Mouse (Mus musculus) myocyte (in vitro differentiated cells): ENCODE measurements at regions not wholly inside any gene's neighbourhood (a gene's known extent, or its start where the extent isn't known, plus 50 kb on each side); places are given as distances from the start of the nearest gene placed in this dataset.

Source experiments
- H3K27me3 ChIP-seq: one replicate; pipeline ENCODE4 v1.6.1; 2011; ENCODE audit not compliant: control insufficient read depth, insufficient read depth, insufficient read length
- H3K36me3 ChIP-seq: one replicate; pipeline ENCODE4 v1.6.1; 2011; ENCODE audit not compliant: control insufficient read depth, insufficient read depth
- H3K4me2 ChIP-seq: one replicate; pipeline ENCODE4 v1.6.1; 2011; ENCODE audit warnings: low read depth, control low read depth
- H3K4me3 ChIP-seq: one replicate; pipeline ENCODE4 v1.5.1; 2011; ENCODE audit warnings: mild to moderate bottlenecking, control low read depth, moderate library complexity
- H3K79me2 ChIP-seq: one replicate; pipeline ENCODE4 v1.6.1; 2011; ENCODE audit not compliant: control insufficient read depth, insufficient read depth
- H3ac ChIP-seq: one replicate; pipeline ENCODE4 v1.6.1; 2011; ENCODE audit not compliant: control insufficient read depth, insufficient read length
- CEBPB ChIP-seq: IDR thresholded peaks from 2 replicates; pipeline ENCODE4 v1.6.1; 2011; ENCODE audit warnings: mild to moderate bottlenecking, moderate library complexity; ENCODE audit not compliant: poor library complexity, insufficient read depth, severe bottlenecking
- E2F4 ChIP-seq: IDR thresholded peaks from one replicate; pipeline ENCODE4 v1.6.1; 2011; ENCODE audit warnings: mild to moderate bottlenecking, control low read depth, moderate library complexity; ENCODE audit not compliant: insufficient read depth
- MAX ChIP-seq: IDR thresholded peaks from one replicate; pipeline ENCODE4 v1.6.1; 2011; ENCODE audit warnings: low read depth, mild to moderate bottlenecking, control low read depth
- MYOD1 ChIP-seq, 3 experiments: IDR thresholded peaks; one replicate each; pipeline ENCODE4 v1.6.1; 2011; ENCODE audit warnings: control low read depth in 2 of 3, low read depth in 2 of 3, mild to moderate bottlenecking in 2 of 3, moderate library complexity in 1 of 3; ENCODE audit not compliant: insufficient read length in 2 of 3, control insufficient read depth in 1 of 3
- MYOG ChIP-seq, 3 experiments: IDR thresholded peaks; one replicate each; pipeline ENCODE4 v1.6.1; 2011; ENCODE audit warnings: control low read depth in 2 of 3, low read depth in 2 of 3, mild to moderate bottlenecking in 2 of 3; ENCODE audit not compliant: insufficient read length in 2 of 3, control insufficient read depth in 1 of 3, insufficient read depth in 1 of 3
- POLR2A ChIP-seq: IDR thresholded peaks from one replicate; pipeline ENCODE4 v1.6.1; 2011; ENCODE audit warnings: low read depth, mild to moderate bottlenecking, control low read depth, moderate library complexity; ENCODE audit not compliant: insufficient read length
- POLR2AphosphoS2 ChIP-seq: IDR thresholded peaks from one replicate; pipeline ENCODE4 v1.6.1; 2011; ENCODE audit warnings: low read depth, control low read depth; ENCODE audit not compliant: insufficient read length
- REST ChIP-seq: IDR thresholded peaks from one replicate; pipeline ENCODE4 v1.6.1; 2011; ENCODE audit warnings: mild to moderate bottlenecking, control low read depth, moderate library complexity; ENCODE audit not compliant: insufficient read depth, insufficient read length
- SRF ChIP-seq: IDR thresholded peaks from one replicate; pipeline ENCODE4 v1.6.1; 2011; ENCODE audit warnings: low read depth; ENCODE audit not compliant: control insufficient read depth, insufficient read length
- TCF12 ChIP-seq: IDR thresholded peaks from one replicate; pipeline ENCODE4 v1.6.1; 2011; ENCODE audit warnings: mild to moderate bottlenecking, control low read depth; ENCODE audit not compliant: poor library complexity, insufficient read depth, severe bottlenecking
- TCF3 ChIP-seq: IDR thresholded peaks from one replicate; pipeline ENCODE4 v1.6.1; 2011; ENCODE audit warnings: low read depth, control low read depth; ENCODE audit not compliant: insufficient read length
- USF1 ChIP-seq: IDR thresholded peaks from one replicate; pipeline ENCODE4 v1.6.1; 2011; ENCODE audit warnings: low read depth, mild to moderate bottlenecking, control low read depth, moderate library complexity

- H3K4me2 ChIP-seq: no peak overlapping the region
- H3K27me3 ChIP-seq: no peaks in the 10 kb centered on the region
These were observed 278.3 kb downstream of the Lnpk start for GRCm38 (mm10) chr2:74300885-74301451.

GRCm38 (mm10) chr2:74300366-74300791, 278.9 kb downstream of the Lnpk start:
- Histone ChIP-seq H3K4me3 (no peak overlapping the region), H3K36me3 (no peaks in the 10 kb centered on the region), H3K27me3 (no peaks in the 10 kb centered on the region), H3K79me2 (no peaks in the 10 kb centered on the region), H3ac (no peak overlapping the region), H3K4me2 (no peak overlapping the region)
- TF ChIP-seq TCF3 (no peak), USF1 (no peak), REST (no peak), SRF (no peak), POLR2AphosphoS2 (no peak), MYOD1 (IDR thresholded peaks at IDR 0.05; ENCODE audit: control insufficient read depth in 1 of 3, insufficient read length in 2 of 3, low read depth in 2 of 3) (no peak), TCF12 (no peak), CEBPB (no peak), MYOG (IDR thresholded peaks at IDR 0.05; ENCODE audit: control insufficient read depth in 1 of 3, insufficient read depth in 1 of 3, insufficient read length in 2 of 3, low read depth in 2 of 3) (no peak), POLR2A (no peak), E2F4 (no peak), MAX (no peak)

More at GRCm38 (mm10) chr2:74300885-74301451, 278.3 kb downstream of the Lnpk start:
- no peaks in the 10 kb centered on the region for H3K36me3 ChIP-seq
- no peak overlapping the region for H3K4me3 ChIP-seq
- TF ChIP-seq USF1 (no peak), POLR2A (no peak), REST (no peak), TCF3 (no peak), MYOD1 (IDR thresholded peaks at IDR 0.05; ENCODE audit: control insufficient read depth in 1 of 3, insufficient read length in 2 of 3, low read depth in 2 of 3) (no peak)
- H3K79me2 ChIP-seq: no peaks in the 10 kb centered on the region
- H3ac ChIP-seq: no peak overlapping the region

DNA sequence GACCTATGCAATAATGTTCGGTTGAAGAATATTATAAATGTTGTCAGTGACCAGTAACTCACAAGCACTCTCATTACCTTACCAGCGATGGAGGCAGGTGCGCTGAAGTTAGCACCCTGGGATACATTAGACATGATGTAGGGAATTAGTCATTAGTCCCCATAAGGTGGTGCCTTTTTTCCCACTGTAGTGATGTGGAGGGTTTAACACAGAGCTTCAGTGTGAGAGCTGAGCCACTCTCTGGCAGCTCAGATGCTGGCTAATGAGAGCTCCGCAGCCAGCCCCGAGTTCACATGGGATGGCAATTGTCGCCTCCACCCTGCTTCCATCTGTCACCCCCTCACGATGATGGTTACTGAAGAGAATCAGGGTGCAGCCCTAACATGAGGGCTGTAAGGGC, 286.6 kb downstream of the Lnpk start:
- Histone ChIP-seq H3K27me3 (no peaks in the 10 kb centered on the region), H3K4me2 (no peak overlapping the region), H3K36me3 (no peaks in the 10 kb centered on the region), H3K4me3 (no peak overlapping the region), H3K79me2 (no peaks in the 10 kb centered on the region), H3ac (no peak overlapping the region)
- no peak for TF ChIP-seq REST
- TF ChIP-seq USF1: no peak
- TF ChIP-seq POLR2A: no peak
- TF ChIP-seq SRF: no peak
- TF ChIP-seq MYOG (IDR thresholded peaks at IDR 0.05; ENCODE audit: control insufficient read depth in 1 of 3, insufficient read depth in 1 of 3, insufficient read length in 2 of 3, low read depth in 2 of 3): no peak
- TF ChIP-seq MYOD1 (IDR thresholded peaks at IDR 0.05; ENCODE audit: control insufficient read depth in 1 of 3, insufficient read length in 2 of 3, low read depth in 2 of 3): no peak
- TF ChIP-seq CEBPB: no peak
- no peak for TF ChIP-seq MAX
- TF ChIP-seq E2F4: no peak
- no peak for TF ChIP-seq POLR2AphosphoS2
- no peak for TF ChIP-seq TCF12
- no peak for TF ChIP-seq TCF3

DNA sequence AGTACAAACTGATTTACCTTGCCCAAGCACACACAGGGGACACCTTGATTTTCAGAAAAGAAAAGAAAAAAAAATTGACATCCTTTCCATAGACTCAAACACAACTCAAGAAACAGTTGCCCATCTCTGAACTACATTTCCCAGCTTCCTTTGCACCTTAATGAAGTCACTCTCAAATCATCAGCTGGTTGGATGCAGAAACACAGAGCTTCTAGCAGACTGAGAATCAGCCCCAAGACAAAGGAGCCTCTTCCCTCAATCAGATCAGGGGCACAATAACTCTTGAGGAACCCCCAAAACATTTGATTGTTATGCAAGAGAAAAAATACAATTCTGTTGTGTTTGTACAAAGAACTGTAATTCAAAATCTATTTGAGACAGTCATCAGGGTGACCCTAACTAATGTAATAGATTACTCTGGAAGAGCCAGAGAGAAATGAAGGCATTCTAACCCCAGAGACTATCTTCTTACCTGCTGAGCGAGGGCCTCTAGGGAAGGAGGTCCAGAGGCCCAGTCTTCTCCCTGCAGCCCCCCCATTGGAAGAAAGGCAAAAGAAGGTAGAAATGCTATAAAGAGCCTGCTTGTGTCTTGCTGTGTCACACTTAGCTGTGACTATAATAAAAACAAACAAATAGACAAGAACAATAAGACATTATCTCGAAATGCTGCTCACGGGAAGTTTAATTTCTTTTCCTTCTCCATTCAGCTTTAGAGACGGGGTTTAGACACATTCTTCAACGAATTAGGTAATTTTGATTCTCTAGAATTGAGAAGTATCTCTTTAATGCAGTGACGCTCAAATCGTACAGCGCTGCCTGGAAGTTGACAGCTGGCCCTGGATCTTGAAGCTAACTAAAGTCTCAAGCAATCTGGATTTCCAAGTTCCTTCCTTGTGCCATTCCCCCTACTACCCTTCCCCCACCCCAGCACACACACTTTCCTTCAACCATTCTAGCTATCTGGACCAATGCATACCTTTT, 287.5 kb downstream of the Lnpk start:
- TF ChIP-seq MYOD1 (IDR thresholded peaks at IDR 0.05; ENCODE audit: control insufficient read depth in 1 of 3, insufficient read length in 2 of 3, low read depth in 2 of 3) (no peak), TCF3 (no peak), E2F4 (no peak), SRF (no peak), CEBPB (no peak), MAX (no peak), POLR2AphosphoS2 (no peak), REST (no peak), MYOG (IDR thresholded peaks at IDR 0.05; ENCODE audit: control insufficient read depth in 1 of 3, insufficient read depth in 1 of 3, insufficient read length in 2 of 3, low read depth in 2 of 3) (no peak), POLR2A (no peak), USF1 (no peak), TCF12 (no peak)
- Histone ChIP-seq H3ac (no peak overlapping the region), H3K4me2 (no peak overlapping the region), H3K79me2 (no peaks in the 10 kb centered on the region), H3K27me3 (no peaks in the 10 kb centered on the region), H3K4me3 (no peak overlapping the region), H3K36me3 (no peaks in the 10 kb centered on the region)
